Comparison of ENCODE assay signal across 9 mouse cellular contexts in genomic region chr16:72027404-72028215, GRCm38 (mm10).
DNase-seq lines count a peak whose midpoint lies in the region; ATAC-seq and TF ChIP-seq lines count a peak whose summit lies in the region.
"Had no signal": no experiment of that assay in that cellular context is flagged by ENCODE, and none has a peak within 500 bp of the region (broad histone marks: within the 10 kb centered on the region; RNA-seq: fewer than 3 reads in every experiment).

No protein-coding gene starts in this region.

- H3K27ac ChIP-seq in liver, embryonic 11.5 days (ENCODE audit: low read depth, low read length): no peak overlapping the region
- H3K27ac ChIP-seq in forebrain, embryonic 11.5 days (ENCODE audit: low read depth, low read length): no peak overlapping the region
- peak overlapping the region; percentile 73 for H3K27ac ChIP-seq in layer of hippocampus, adult 2 months
- no peak overlapping the region for H3K27ac ChIP-seq in neural tube, embryonic 12.5 days
- H3K27ac ChIP-seq: liver, embryonic 15.5 days had no signal

- no peaks in the 10 kb centered on the region for H3K9me3 ChIP-seq in liver, embryonic 11.5 days (ENCODE audit: control insufficient read depth, low read length)
- H3K9me3 ChIP-seq in forebrain, embryonic 11.5 days (ENCODE audit: control insufficient read depth, low read length): no peaks in the 10 kb centered on the region
- no peaks in the 10 kb centered on the region for H3K9me3 ChIP-seq in neural tube, embryonic 12.5 days
- H3K9me3 ChIP-seq: liver, embryonic 15.5 days had no signal

- H3K4me2 ChIP-seq in liver, embryonic 11.5 days: peak overlapping the region; percentile 56
- H3K4me2 ChIP-seq in forebrain, embryonic 11.5 days (ENCODE audit: low read depth, low read length, severe bottlenecking): peak overlapping the region; percentile 91
- H3K4me2 ChIP-seq in neural tube, embryonic 12.5 days (replicated peaks): peak overlapping the region; percentile 92
- H3K4me2 ChIP-seq: liver, embryonic 15.5 days had no signal

- H3K9ac ChIP-seq in liver, embryonic 11.5 days (ENCODE audit: low read depth, low read length): no peak overlapping the region
- peak overlapping the region; percentile 65 for H3K9ac ChIP-seq in forebrain, embryonic 11.5 days (ENCODE audit: low read length)
- peak overlapping the region; percentile 66 for H3K9ac ChIP-seq in neural tube, embryonic 12.5 days
- H3K9ac ChIP-seq: liver, embryonic 15.5 days had no signal

- H3K4me3 ChIP-seq in liver, embryonic 11.5 days (ENCODE audit: low read depth, low read length): peak overlapping the region; percentile 35
- peak overlapping the region; percentile 49 for H3K4me3 ChIP-seq in forebrain, embryonic 11.5 days (ENCODE audit: low read depth, low read length)
- H3K4me3 ChIP-seq in layer of hippocampus, adult 2 months: peak overlapping the region; percentile 66
- peak overlapping the region; percentile 54 for H3K4me3 ChIP-seq in neural tube, embryonic 12.5 days
- H3K4me3 ChIP-seq: liver, embryonic 15.5 days had no signal

- ATAC-seq in liver, embryonic 11.5 days (replicated peaks; ENCODE audit: low FRiP score): no peak
- peak; percentile 84 for ATAC-seq in forebrain, embryonic 11.5 days (replicated peaks; ENCODE audit: low FRiP score)
- peak; percentile 67; the same call in 1 of the 2 replicates for ATAC-seq in neural tube, embryonic 12.5 days (ENCODE audit: low FRiP score, low read depth)

- no peaks in the 10 kb centered on the region for H3K4me1 ChIP-seq in liver, embryonic 11.5 days (replicated peaks; ENCODE audit: control insufficient read depth, insufficient read depth, low read length)
- peaks cover 4% of the 10 kb centered on the region; the same call in 1 of the 2 replicates for H3K4me1 ChIP-seq in forebrain, embryonic 11.5 days (replicated peaks; ENCODE audit: control insufficient read depth, insufficient read depth, low read length)
- peaks cover 8% of the 10 kb centered on the region; the same call in 1 of the 2 replicates for H3K4me1 ChIP-seq in neural tube, embryonic 12.5 days
- H3K4me1 ChIP-seq: liver, embryonic 15.5 days had no signal

- WGBS in liver, embryonic 11.5 days: 5% methylated on average over 27 of the region's 27 CpGs
- 2% methylated on average over 27 of the region's 27 CpGs for WGBS in forebrain, embryonic 11.5 days
- 2% methylated on average over 27 of the region's 27 CpGs for WGBS in neural tube, embryonic 12.5 days

- H3K27me3 ChIP-seq in liver, embryonic 11.5 days (replicated peaks; ENCODE audit: control insufficient read depth, insufficient read depth, low read length): peaks cover 17% of the 10 kb centered on the region
- H3K27me3 ChIP-seq in forebrain, embryonic 11.5 days (ENCODE audit: control insufficient read depth, insufficient read depth, low read length): no peaks in the 10 kb centered on the region; the same call in 1 of the 2 replicates
- H3K27me3 ChIP-seq in neural tube, embryonic 12.5 days (replicated peaks): 0 out of 2 replicates have a peak, but pooled peaks cover 4% of the 10 kb centered on the region

- TF ChIP-seq CTCF in layer of hippocampus, adult 2 months (conservative IDR thresholded peaks at IDR 0.05): peak; percentile 62

- H3K36me3 ChIP-seq in liver, embryonic 11.5 days (ENCODE audit: control insufficient read depth, insufficient read depth, low read length): no peaks in the 10 kb centered on the region
- H3K36me3 ChIP-seq in forebrain, embryonic 11.5 days (ENCODE audit: control insufficient read depth, insufficient read depth, low read length): no peaks in the 10 kb centered on the region
- H3K36me3 ChIP-seq in neural tube, embryonic 12.5 days: no peaks in the 10 kb centered on the region
- H3K36me3 ChIP-seq: liver, embryonic 15.5 days had no signal

- peak; percentile 37 for DNase-seq in liver, embryonic 11.5 days (ENCODE audit: low spot score)
- DNase-seq in liver: no peak
- DNase-seq in forebrain, embryonic 11.5 days (ENCODE audit: low spot score): peak; percentile 73
- DNase-seq in layer of hippocampus, adult 2 months (ENCODE audit: low spot score in 2 of 2): peak; percentile 24 to 39
- no peak for DNase-seq in thymus, postnatal 0 days (ENCODE audit: low spot score)
- DNase-seq in spleen, postnatal 36 days (ENCODE audit: low spot score in 2 of 2): no peak
- DNase-seq in spleen, adult 18-20 months: no peak

Comparison
In these comparisons a context has a peak if more than half of its experiments do, and no peak if none do; other contexts are left out.
1. DNase-seq: peak in liver, embryonic 11.5 days (single experiment), forebrain, embryonic 11.5 days (single experiment) and layer of hippocampus, adult 2 months (2 of 2); none in liver (single experiment), thymus, postnatal 0 days (single experiment), spleen, postnatal 36 days (0 of 2) and spleen, adult 18-20 months (0 of 2).
2. Peak in every context shown above with its lines, with median percentiles within 50 percentile points of each other: H3K4me2 ChIP-seq and H3K4me3 ChIP-seq.